8 mouse cellular contexts compared by ENCODE assay signal in genomic region chrX:50840847-50841560, GRCm38 (mm10). TPM values are rescaled to one million over a fixed set of nuclear protein-coding genes. Genes with fewer than 3 reads are reported as not detected.
A peak's percentile ranks its signal among the peaks of the same experiment; 100 is the strongest.
DNase-seq lines count a peak whose midpoint lies in the region; ATAC-seq and TF ChIP-seq lines count a peak whose summit lies in the region.

Stk26 (plus strand) TSS chrX:50841047.

- H3K9me3 ChIP-seq in MEL (replicated peaks; ENCODE audit: insufficient read depth, low read length) = no peaks in the 10 kb centered on the region

- peak in 1 of 3 experiments; percentile 21; a peak in 2 of 6 replicates for TF ChIP-seq CTCF in MEL (IDR thresholded peaks at IDR 0.05 in 2 of 3, conservative IDR thresholded peaks at IDR 0.05 in 1 of 3; ENCODE audit: control insufficient read depth in 1 of 3, insufficient read depth in 1 of 3, low read depth in 2 of 3, low read length in 3 of 3, poor library complexity in 1 of 3, severe bottlenecking in 1 of 3)

- no peak for TF ChIP-seq EP300 in MEL (IDR thresholded peaks at IDR 0.05; ENCODE audit: low read depth in 1 of 2, low read length in 2 of 2)

- peak; percentile 83 for DNase-seq in MEL (ENCODE audit: low read depth, low spot score)
- peak; percentile 1 for DNase-seq in cerebellum, adult 8-10 months
- peak; percentile 42 for DNase-seq in forelimb bud, embryonic 11.5 days (ENCODE audit: low read depth, low spot score)
- peak; percentile 24 for DNase-seq in layer of hippocampus, adult 9-11 months
- DNase-seq in lung, postnatal 14 days = peak; percentile 61
- peak; percentile 39 for DNase-seq in ovary, postnatal 14 days (ENCODE audit: low spot score)
- DNase-seq in thymus, postnatal 25 days = peak; percentile 89

- no peaks in the 10 kb centered on the region; a peak in 1 of 4 replicates for H3K4me1 ChIP-seq in MEL (ENCODE audit: control insufficient read depth in 1 of 2, insufficient read depth in 2 of 2, low read length in 2 of 2)

- H3K27ac ChIP-seq in MEL (ENCODE audit: control insufficient read depth, low read depth, low read length) = peak within 1 kb of the TSS; percentile 16; the same call in 1 of the 2 replicates

- H3K4me3 ChIP-seq in MEL (ENCODE audit: control insufficient read depth in 1 of 2, insufficient read depth in 1 of 2, low read depth in 2 of 2, low read length in 2 of 2) = peak within 1 kb of the TSS; percentile 62 to 94

- no peaks in the 10 kb centered on the region for H3K79me2 ChIP-seq in MEL (ENCODE audit: control insufficient read depth, insufficient read depth, low read length, poor library complexity)

- ATAC-seq in hematopoietic stem cell, adult 5-6 weeks (replicated peaks in 1 of 2; ENCODE audit: insufficient read depth in 1 of 2, low FRiP score in 2 of 2, low TSS enrichment in 1 of 2, low read depth in 1 of 2, poor library complexity in 2 of 2, severe bottlenecking in 2 of 2) = peak; percentile 93 to 95

- no peaks in the 10 kb centered on the region for H3K27me3 ChIP-seq in MEL (ENCODE audit: control insufficient read depth in 1 of 2, insufficient read depth in 2 of 2, low read length in 2 of 2)

- peak within 1 kb of the TSS; percentile 68 for H3K9ac ChIP-seq in MEL (ENCODE audit: control insufficient read depth, low read depth, low read length, poor library complexity, severe bottlenecking)

- H3K36me3 ChIP-seq in MEL (ENCODE audit: control insufficient read depth in 1 of 2, insufficient read depth in 2 of 2, low read length in 2 of 2) = no peaks in the 10 kb centered on the region

- TF ChIP-seq RAD21 in MEL (IDR thresholded peaks at IDR 0.05; ENCODE audit: low read depth, low read length) = no peak; the same call in 1 of the 2 replicates

- TF ChIP-seq POLR2A in MEL (IDR thresholded peaks at IDR 0.05; ENCODE audit: control insufficient read depth in 1 of 2, insufficient read depth in 1 of 2, low read depth in 1 of 2, low read length in 2 of 2, poor library complexity in 1 of 2) = peak in 1 of 2 experiments; percentile 45; a peak in 1 of 4 replicates

TF ChIP-seq in MEL, 35 proteins besides CTCF, POLR2A, EP300 and RAD21:
- TF ChIP-seq USF2 (IDR thresholded peaks at IDR 0.05; ENCODE audit: borderline replicate concordance in 1 of 2, insufficient read depth in 1 of 2, low read depth in 1 of 2, low read length in 2 of 2) = no peak
- no peak for TF ChIP-seq UBTF (IDR thresholded peaks at IDR 0.05; ENCODE audit: borderline replicate concordance, insufficient read depth, low read depth, low read length)
- 0 out of 2 replicates have a peak, but pooled peaks have one; percentile 10 for TF ChIP-seq MAX (IDR thresholded peaks at IDR 0.05; ENCODE audit: low read length)
- no peak for TF ChIP-seq TBP (IDR thresholded peaks at IDR 0.05; ENCODE audit: low read depth, low read length)
- peak; percentile 45; the same call in 1 of the 2 replicates for TF ChIP-seq NELFE (IDR thresholded peaks at IDR 0.05; ENCODE audit: low read depth, low read length)
- no peak for TF ChIP-seq MYB (IDR thresholded peaks at IDR 0.05; ENCODE audit: low read depth, low read length)
- no peak for TF ChIP-seq CHD1 (IDR thresholded peaks at IDR 0.05; ENCODE audit: low read depth, low read length)
- TF ChIP-seq MXI1 (IDR thresholded peaks at IDR 0.05; ENCODE audit: low read depth, low read length) = 0 out of 2 replicates have a peak, but pooled peaks have one; percentile 43
- TF ChIP-seq ZKSCAN1 (IDR thresholded peaks at IDR 0.05; ENCODE audit: low read depth, low read length) = no peak
- TF ChIP-seq GABPA (IDR thresholded peaks at IDR 0.05; ENCODE audit: low read depth, low read length) = no peak
- TF ChIP-seq GATA1 (IDR thresholded peaks at IDR 0.05; ENCODE audit: low read depth, low read length) = no peak
- no peak for TF ChIP-seq MAZ (IDR thresholded peaks at IDR 0.05; ENCODE audit: low read depth, low read length)
- TF ChIP-seq SIN3A (IDR thresholded peaks at IDR 0.05; ENCODE audit: low read length) = 0 out of 2 replicates have a peak, but pooled peaks have one; percentile 28
- TF ChIP-seq SMC3 (IDR thresholded peaks at IDR 0.05; ENCODE audit: low read depth, low read length) = no peak
- TF ChIP-seq ETS1 (IDR thresholded peaks at IDR 0.05; ENCODE audit: low read depth, low read length) = 0 out of 2 replicates have a peak, but pooled peaks have one; percentile 13

RNA-seq across cellular contexts. Expression of gene Stk26, which starts in this region (rescaled TPM):
- total RNA-seq in MEL (2012; rRNA removed) = 8.0 and 8.7 TPM in 2 replicates
- 10 to 100 TPM in 1 of 2 experiments, not detected in 1; 10.6 TPM for polyA plus RNA-seq in MEL (2012; ENCODE audit: insufficient read depth in 1 of 2, insufficient read length in 2 of 2, low read depth in 1 of 2, low replicate concordance in 2 of 2, missing spikeins in 1 of 2)
- total RNA-seq in hematopoietic stem cell, adult 5-6 weeks (2017) = 184 and 206 TPM in 2 replicates

Comparison
In these comparisons a context has a peak if more than half of its experiments do, and no peak if none do; other contexts are left out.
1. Peak in every context shown above with its lines: DNase-seq, ATAC-seq, H3K4me3 ChIP-seq and H3K27ac ChIP-seq.
2. RNA of gene Stk26 (total RNA-seq): 184 to 206 TPM in hematopoietic stem cell, adult 5-6 weeks; 8.0 to 8.7 TPM in MEL; every median in the first group is over 10 times any median in the second.
3. DNase-seq: peak in every context shown above with its lines; median percentile 89 in thymus, postnatal 25 days; 83 in MEL; 61 in lung, postnatal 14 days; 42 in forelimb bud, embryonic 11.5 days; 39 in ovary, postnatal 14 days; 24 in layer of hippocampus, adult 9-11 months; 1 in cerebellum, adult 8-10 months.